Mouse (Mus musculus): ENCODE measurements around the gene Lmo2.

DNA sequence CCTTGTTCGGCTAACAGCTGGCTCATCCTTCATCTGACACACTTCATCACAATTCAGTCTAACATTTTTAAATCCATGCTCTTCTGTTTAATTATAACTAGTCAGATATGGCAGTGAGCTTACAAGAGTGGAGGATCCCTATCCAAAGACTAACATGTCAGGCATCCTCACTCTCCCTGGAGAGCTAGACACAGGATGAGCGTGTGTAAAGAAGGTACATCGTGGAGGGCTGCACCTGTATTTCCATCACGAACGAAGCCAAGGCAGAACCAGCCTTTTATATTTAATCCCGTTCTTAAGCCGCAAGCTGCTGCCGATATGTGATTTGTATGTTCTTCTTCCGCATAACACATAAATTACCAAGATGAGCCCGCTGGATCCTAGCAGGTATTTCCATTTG is 25.4 kb downstream of the Lmo2 start:
- TF ChIP-seq CTCF (IDR thresholded peaks at IDR 0.05; ENCODE audit: borderline replicate concordance, insufficient read depth, low read length), result no peak
- no peak for TF ChIP-seq POLR2A (IDR thresholded peaks at IDR 0.05; ENCODE audit: low read depth, low read length)
